Mouse (Mus musculus) heart, postnatal 0 days (tissue): Measurements from ENCODE around the gene Tmem72. TPM values are rescaled to one million over a fixed set of nuclear protein-coding genes. Genes with fewer than 3 reads are reported as not detected.

Experiments used
- ATAC-seq: fragments of 200-750 bp; cut with Nextera tagmentation; 2 replicates; pipeline ENCODE4 v1.8.0; 2017; ENCODE audit warnings: low read depth, moderate number of reproducible peaks, moderate library complexity; ENCODE audit not compliant: insufficient read depth
- DNase-seq: peaks from one replicate; pipeline ENCODE4 v3.0.0-alpha.2; 2016; ENCODE audit warnings: low spot score
- H3K27ac ChIP-seq: fragments of 300-500 bp; sonication (generic); 2 replicates; pipeline ENCODE4 v1.5.1; 2014; ENCODE audit warnings: low read depth, mild to moderate bottlenecking
- H3K27me3 ChIP-seq: fragments of 300-500 bp; sonication (generic); 2 replicates; pipeline ENCODE4 v1.6.1; 2014; ENCODE audit warnings: low read length, mixed read lengths; ENCODE audit not compliant: control insufficient read depth, insufficient read depth
- H3K36me3 ChIP-seq: fragments of 300-500 bp; sonication (generic); replicated peaks from 2 replicates; pipeline ENCODE4 v1.6.1; 2014; ENCODE audit warnings: low read length, mixed read lengths; ENCODE audit not compliant: control insufficient read depth, insufficient read depth
- H3K4me1 ChIP-seq: fragments of 300-500 bp; sonication (generic); 2 replicates; pipeline ENCODE4 v1.6.1; 2014; ENCODE audit warnings: antibody characterized with exemption; ENCODE audit not compliant: control insufficient read depth, insufficient read depth
- H3K4me2 ChIP-seq: fragments of 300-500 bp; sonication (generic); 2 replicates; pipeline ENCODE4 v1.6.1; 2014; ENCODE audit warnings: low read depth, mild to moderate bottlenecking, low read length, moderate library complexity
- H3K4me3 ChIP-seq: fragments of 300-500 bp; sonication (generic); 2 replicates; pipeline ENCODE4 v1.5.1; 2014; ENCODE audit warnings: low read depth, low read length
- H3K9ac ChIP-seq: fragments of 300-500 bp; sonication (generic); replicated peaks from 2 replicates; pipeline ENCODE4 v1.6.1; 2014; ENCODE audit warnings: low read depth, low read length, mixed read lengths
- H3K9me3 ChIP-seq: fragments of 300-500 bp; sonication (generic); replicated peaks from 2 replicates; pipeline ENCODE4 v1.6.1; 2016; ENCODE audit warnings: low read length; ENCODE audit not compliant: control insufficient read depth
- CTCF ChIP-seq: IDR thresholded peaks from 2 replicates; pipeline ENCODE4 v1.5.1; 2016; ENCODE audit warnings: antibody characterized with exemption, control low read depth, low read depth
- EP300 ChIP-seq: IDR thresholded peaks from 2 replicates; pipeline ENCODE4 v1.6.1; 2016; ENCODE audit warnings: antibody characterized with exemption, low read depth
- WGBS: fragments of 180-500 bp; shearing (Covaris S2); extraction: QIAGEN DNeasy Blood & Tissue Kit; methylation state at CpG from one replicate; pipeline ENCODE4 v1.1.7; 2014; 5-methylcytosine and 5-hydroxymethylcytosine counted together
- polyA plus RNA-seq: library from polyadenylated mRNA; unstranded; fragments of >200 nt; fragmentation: Nextera tagmentation; extraction: Ambion mirVana; gene quantifications from 2 replicates; pipeline ENCODE4 v1.2.1, GENCODE M21; 2015
- total RNA-seq: library from RNA; depleted of rRNA; stranded (reverse); fragments of >200 nt; gene quantifications from 2 replicates; pipeline ENCODE4 v1.2.3, GENCODE M21; 2014; ENCODE audit warnings: low replicate concordance

The Tmem72 gene
- total and polyA plus RNA-seq, 2 experiments from 2014 or later, result 0.05 to 0.15 TPM

- WGBS, result 47% methylated on average over 12 of the region's 12 CpGs
- peaks cover 50% of the 10 kb centered on the region for H3K4me1 ChIP-seq
- no peaks in the 10 kb centered on the region for H3K27me3 ChIP-seq
- ATAC-seq, result peak; percentile 12; the same call in 1 of the 2 replicates
- no peak overlapping the region for H3K9ac ChIP-seq
- H3K9me3 ChIP-seq, result no peaks in the 10 kb centered on the region
- DNase-seq, result no peak
- H3K4me3 ChIP-seq, result no peak overlapping the region
- TF ChIP-seq EP300 (peak; percentile 93), CTCF (no peak)
- peaks cover 9% of the 10 kb centered on the region; the same call in 1 of the 2 replicates for H3K36me3 ChIP-seq
- peak overlapping the region; percentile 72 for H3K27ac ChIP-seq
- no peak overlapping the region for H3K4me2 ChIP-seq
Observed at GRCm38 (mm10) chr6:116647763-116648162, 69.0 kb downstream of the Tmem72 start.

- DNase-seq (peak; percentile 88), ATAC-seq (peak; percentile 91)
- WGBS, result 17% methylated on average over 3 of the region's 3 CpGs
- H3K27ac ChIP-seq, result peak overlapping the region; percentile 88
- H3K36me3 ChIP-seq, result no peaks in the 10 kb centered on the region
- H3K4me3 ChIP-seq, result no peak overlapping the region
- no peak overlapping the region for H3K4me2 ChIP-seq
- H3K27me3 ChIP-seq, result no peaks in the 10 kb centered on the region
- peaks cover 56% of the 10 kb centered on the region for H3K4me1 ChIP-seq
- TF ChIP-seq EP300 (peak; percentile 93), CTCF (no peak)
- H3K9me3 ChIP-seq, result no peaks in the 10 kb centered on the region
- H3K9ac ChIP-seq, result no peak overlapping the region
Observed at GRCm38 (mm10) chr6:116644335-116644734, 72.4 kb downstream of the Tmem72 start.

- TF ChIP-seq CTCF (no peak), EP300 (no peak)
- DNase-seq (no peak), ATAC-seq (peak; percentile 19; the same call in 1 of the 2 replicates)
- WGBS, result 50% methylated on average over 4 of the region's 4 CpGs
- Histone ChIP-seq H3K4me3 (no peak overlapping the region), H3K9me3 (no peaks in the 10 kb centered on the region), H3K9ac (no peak overlapping the region), H3K4me2 (no peak overlapping the region), H3K36me3 (no peaks in the 10 kb centered on the region), H3K27ac (peak overlapping the region; percentile 88), H3K4me1 (peaks cover 60% of the 10 kb centered on the region), H3K27me3 (no peaks in the 10 kb centered on the region)
Observed at GRCm38 (mm10) chr6:116643881-116644280, 72.8 kb downstream of the Tmem72 start.

- Histone ChIP-seq H3K9me3 (no peaks in the 10 kb centered on the region), H3K4me3 (no peak overlapping the region), H3K36me3 (no peaks in the 10 kb centered on the region), H3K27me3 (no peaks in the 10 kb centered on the region), H3K4me1 (peaks cover 66% of the 10 kb centered on the region), H3K27ac (peak overlapping the region; percentile 88), H3K9ac (no peak overlapping the region), H3K4me2 (no peak overlapping the region)
- TF ChIP-seq CTCF (no peak), EP300 (no peak)
- no peak for ATAC-seq
- 79% methylated on average over 11 of the region's 11 CpGs for WGBS
- no peak for DNase-seq
Observed at GRCm38 (mm10) chr6:116642942-116643341, 73.8 kb downstream of the Tmem72 start.

- peak overlapping the region; percentile 77 for H3K27ac ChIP-seq
- TF ChIP-seq EP300, result peak; percentile 80
- no peak for TF ChIP-seq CTCF
- peaks cover 76% of the 10 kb centered on the region for H3K4me1 ChIP-seq
- no peak overlapping the region for H3K4me3 ChIP-seq
- DNase-seq (no peak), ATAC-seq (no peak)
- H3K27me3 ChIP-seq, result no peaks in the 10 kb centered on the region
- H3K9me3 ChIP-seq, result no peaks in the 10 kb centered on the region
- H3K36me3 ChIP-seq, result no peaks in the 10 kb centered on the region
- H3K4me2 ChIP-seq, result no peak overlapping the region
- WGBS, result 37% methylated on average over 2 of the region's 2 CpGs
- no peak overlapping the region for H3K9ac ChIP-seq
Observed at GRCm38 (mm10) chr6:116639663-116640062, 77.0 kb downstream of the Tmem72 start.

GRCm38 (mm10) chr6:116638871-116639270 is 77.8 kb downstream of the Tmem72 start:
- H3K27me3 ChIP-seq, result no peaks in the 10 kb centered on the region
- H3K4me2 ChIP-seq, result no peak overlapping the region
- no peaks in the 10 kb centered on the region for H3K9me3 ChIP-seq
- H3K36me3 ChIP-seq, result no peaks in the 10 kb centered on the region
- no peak for ATAC-seq
- no peak for TF ChIP-seq EP300
- TF ChIP-seq CTCF, result no peak
- peak overlapping the region; percentile 77 for H3K27ac ChIP-seq
- peaks cover 77% of the 10 kb centered on the region for H3K4me1 ChIP-seq
- WGBS, result 82% methylated on average over 2 of the region's 2 CpGs
- H3K4me3 ChIP-seq, result no peak overlapping the region
- DNase-seq, result no peak
- no peak overlapping the region for H3K9ac ChIP-seq
